Mouse (Mus musculus) E14TG2a.4 (cell line): ENCODE results near the gene Gipc1.

Source experiments
- H3K27me3 ChIP-seq: 2 replicates; pipeline ENCODE4 v1.6.1; 2014; ENCODE audit warnings: low read length, control low read depth; ENCODE audit not compliant: insufficient read depth
- H3K36me3 ChIP-seq: 2 replicates; pipeline ENCODE4 v1.6.1; 2014; ENCODE audit warnings: low read length, control low read depth; ENCODE audit not compliant: insufficient read depth
- H3K4me1 ChIP-seq: replicated peaks from 2 replicates; pipeline ENCODE4 v1.6.1; 2014; ENCODE audit warnings: low read depth, low read length, control low read depth
- H3K4me3 ChIP-seq: replicated peaks from 2 replicates; pipeline ENCODE4 v1.5.1; 2014; ENCODE audit warnings: mild to moderate bottlenecking, low read length
- H3K9me3 ChIP-seq: 2 replicates; pipeline ENCODE4 v1.6.1; 2014; ENCODE audit warnings: low read length, control low read depth
- CTCF ChIP-seq: conservative IDR thresholded peaks from 2 replicates; pipeline ENCODE4 v1.5.1; 2014; ENCODE audit warnings: low read length
- NANOG ChIP-seq: IDR thresholded peaks from 2 replicates; pipeline ENCODE4 v1.6.1; 2014; ENCODE audit warnings: borderline replicate concordance, low read length, mixed read lengths
- POU5F1 ChIP-seq: IDR thresholded peaks from 2 replicates; pipeline ENCODE4 v1.6.1; 2014; ENCODE audit warnings: low read length, borderline replicate concordance

Gene Gipc1

DNA sequence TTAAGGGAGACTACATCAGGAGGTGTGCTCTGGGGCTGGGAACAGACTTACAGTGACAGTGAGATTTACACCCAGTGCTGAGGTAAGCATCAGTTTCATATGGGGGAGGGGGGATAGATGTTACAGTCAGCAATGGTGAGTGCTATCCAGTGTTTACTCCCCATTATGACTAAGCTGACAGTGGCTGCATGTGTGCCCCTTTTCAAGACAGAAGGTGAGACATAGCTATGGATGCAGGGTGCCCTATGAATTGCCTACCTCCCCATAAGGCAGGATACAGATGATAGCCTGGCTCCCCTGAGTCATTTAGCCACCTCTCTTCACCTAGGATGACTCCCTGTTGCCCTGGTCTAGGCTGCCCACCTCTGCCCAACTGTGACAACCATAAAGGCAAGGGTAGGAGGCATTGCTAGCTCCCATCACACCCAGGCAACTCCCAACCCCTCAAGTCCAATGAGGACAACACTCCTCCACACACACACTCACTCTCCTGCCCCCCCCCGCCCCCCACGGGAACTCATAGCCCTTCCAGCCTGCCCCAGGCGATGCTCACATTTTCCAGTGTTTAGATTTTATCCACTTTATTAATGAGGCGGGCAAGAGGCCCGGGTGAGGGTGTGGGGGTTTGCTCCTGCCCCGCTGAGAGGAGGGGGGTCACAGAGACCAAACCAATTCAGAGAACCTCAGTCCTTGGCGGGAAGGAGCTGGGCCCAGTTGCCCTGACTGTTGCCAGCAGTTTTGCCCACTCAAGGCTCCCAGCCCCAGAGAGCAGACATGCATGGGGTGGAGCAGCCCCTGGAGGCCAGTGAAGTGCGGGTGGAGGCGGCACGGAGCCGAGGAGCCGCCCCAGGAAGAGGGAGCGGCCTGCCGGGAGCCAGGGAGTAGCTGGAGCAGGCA lies 13.7 kb downstream of the Gipc1 start, which contains the start of gene Ptger1:
Gene Ptger1 (plus strand): TSS at position 710 of the 897 bp plus-strand sequence.
- peaks cover 71% of the 10 kb centered on the region for H3K4me1 ChIP-seq
- H3K27me3 ChIP-seq, result peaks cover 22% of the 10 kb centered on the region
- TF ChIP-seq CTCF (no peak), NANOG (no peak)
- H3K9me3 ChIP-seq, result no peaks in the 10 kb centered on the region; the same call in 1 of the 2 replicates
- H3K36me3 ChIP-seq, result peaks cover 61% of the 10 kb centered on the region
- peak within 1 kb of the TSS; percentile 76 for H3K4me3 ChIP-seq

DNA sequence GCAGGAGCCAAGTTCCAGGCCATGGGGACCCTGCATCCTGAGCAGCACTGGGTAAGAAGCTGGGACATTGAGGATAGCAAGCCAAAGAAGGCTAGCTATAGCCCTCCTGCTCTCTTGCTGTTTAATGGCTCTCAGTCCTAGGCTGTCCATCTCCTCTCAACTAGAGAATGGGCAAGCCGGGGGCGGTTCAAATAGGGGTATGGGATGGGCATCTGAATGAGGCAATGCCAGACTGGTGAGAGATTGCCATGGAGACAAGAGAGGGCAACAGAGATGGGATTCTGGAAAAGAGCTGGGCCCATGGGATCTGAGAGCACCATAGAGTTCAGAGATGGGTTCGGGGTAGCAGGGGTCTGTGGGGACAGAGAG lies 14.4 kb downstream of the Gipc1 start:
- TF ChIP-seq POU5F1 (no peak), NANOG (no peak), CTCF (no peak)
- Histone ChIP-seq H3K36me3 (peaks cover 61% of the 10 kb centered on the region), H3K9me3 (no peaks in the 10 kb centered on the region; the same call in 1 of the 2 replicates), H3K4me3 (0 out of 2 replicates have a peak overlapping the region, but pooled peaks have one; percentile 14), H3K4me1 (peaks cover 71% of the 10 kb centered on the region), H3K27me3 (peaks cover 22% of the 10 kb centered on the region)

DNA sequence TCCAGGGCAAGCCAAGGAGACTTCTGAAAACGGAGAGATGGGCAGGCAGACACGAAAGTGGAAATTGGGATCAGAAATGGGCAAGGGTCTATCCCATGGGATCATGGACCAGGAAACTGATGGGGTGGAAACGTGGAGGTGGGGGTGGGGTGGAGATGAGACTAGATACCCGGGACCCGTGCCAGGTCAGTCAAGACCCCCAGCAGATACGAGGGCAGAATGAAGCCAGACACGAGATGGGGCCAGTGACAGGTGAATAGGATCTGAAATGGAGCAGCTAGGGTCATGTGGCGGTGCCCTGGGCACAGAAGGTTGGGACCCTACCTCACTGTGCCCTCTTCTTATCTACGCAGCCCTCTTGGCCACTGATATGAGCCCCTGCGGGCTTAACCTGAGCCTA lies 15.0 kb downstream of the Gipc1 start:
- peaks cover 58% of the 10 kb centered on the region for H3K36me3 ChIP-seq

DNA sequence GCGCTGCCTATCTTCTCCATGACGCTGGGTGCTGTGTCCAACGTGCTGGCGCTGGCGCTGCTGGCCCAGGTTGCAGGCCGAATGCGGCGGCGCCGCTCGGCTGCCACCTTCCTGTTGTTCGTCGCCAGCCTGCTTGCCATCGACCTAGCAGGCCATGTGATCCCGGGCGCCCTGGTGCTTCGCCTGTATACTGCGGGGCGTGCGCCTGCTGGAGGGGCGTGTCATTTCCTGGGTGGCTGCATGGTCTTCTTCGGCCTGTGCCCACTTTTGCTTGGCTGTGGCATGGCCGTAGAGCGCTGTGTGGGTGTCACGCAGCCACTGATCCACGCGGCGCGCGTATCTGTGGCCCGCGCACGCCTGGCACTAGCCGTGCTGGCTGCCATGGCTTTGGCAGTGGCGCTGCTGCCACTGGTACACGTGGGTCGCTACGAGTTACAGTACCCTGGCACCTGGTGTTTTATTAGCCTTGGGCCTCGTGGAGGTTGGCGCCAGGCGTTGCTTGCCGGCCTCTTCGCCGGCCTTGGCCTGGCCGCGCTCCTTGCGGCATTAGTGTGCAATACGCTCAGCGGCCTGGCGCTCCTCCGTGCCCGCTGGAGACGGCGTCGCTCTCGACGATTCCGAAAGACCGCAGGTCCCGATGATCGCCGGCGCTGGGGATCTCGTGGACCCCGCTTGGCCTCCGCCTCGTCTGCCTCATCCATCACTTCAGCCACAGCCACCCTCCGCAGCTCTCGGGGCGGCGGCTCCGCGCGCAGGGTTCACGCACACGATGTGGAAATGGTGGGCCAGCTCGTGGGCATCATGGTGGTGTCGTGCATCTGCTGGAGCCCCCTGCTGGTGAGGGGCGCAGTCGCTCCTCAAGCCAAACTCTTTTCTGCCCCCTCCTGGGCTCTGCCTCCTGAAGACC lies 15.8 kb downstream of the Gipc1 start:
- H3K4me1 ChIP-seq, result peaks cover 72% of the 10 kb centered on the region
- TF ChIP-seq POU5F1 (no peak), CTCF (peak; percentile 56)

More for the DNA sequence above, 15.0 kb downstream of the Gipc1 start:
- Histone ChIP-seq H3K4me3 (peak overlapping the region; percentile 76), H3K27me3 (peaks cover 22% of the 10 kb centered on the region), H3K9me3 (no peaks in the 10 kb centered on the region; the same call in 1 of the 2 replicates), H3K4me1 (peaks cover 71% of the 10 kb centered on the region)
- no peak for TF ChIP-seq CTCF
- TF ChIP-seq NANOG, result no peak

DNA sequence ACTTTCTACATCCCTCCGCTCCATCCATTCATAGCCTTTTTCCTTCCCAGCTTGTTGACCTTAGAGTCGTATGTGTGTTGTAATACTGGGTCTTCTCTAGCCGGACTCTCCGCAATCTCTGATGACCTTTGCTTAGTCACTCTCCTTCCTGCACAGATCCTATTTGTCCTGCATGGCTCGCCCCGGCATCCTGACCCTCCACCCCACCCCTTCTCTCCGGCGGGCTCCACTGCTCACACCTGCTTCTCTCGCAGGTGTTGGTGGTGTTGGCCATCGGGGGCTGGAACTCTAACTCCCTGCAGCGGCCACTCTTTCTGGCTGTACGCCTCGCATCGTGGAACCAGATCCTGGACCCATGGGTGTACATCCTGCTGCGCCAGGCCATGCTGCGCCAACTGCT lies 16.5 kb downstream of the Gipc1 start:
- TF ChIP-seq CTCF (no peak), POU5F1 (no peak), NANOG (no peak)
- Histone ChIP-seq H3K9me3 (no peaks in the 10 kb centered on the region; the same call in 1 of the 2 replicates), H3K36me3 (peaks cover 55% of the 10 kb centered on the region), H3K27me3 (peaks cover 27% of the 10 kb centered on the region), H3K4me3 (peak overlapping the region; percentile 76), H3K4me1 (peaks cover 69% of the 10 kb centered on the region)

More for the DNA sequence above, 15.8 kb downstream of the Gipc1 start:
- H3K4me3 ChIP-seq, result peak overlapping the region; percentile 76
- no peaks in the 10 kb centered on the region; the same call in 1 of the 2 replicates for H3K9me3 ChIP-seq
- peaks cover 23% of the 10 kb centered on the region for H3K27me3 ChIP-seq
- H3K36me3 ChIP-seq, result peaks cover 58% of the 10 kb centered on the region

DNA sequence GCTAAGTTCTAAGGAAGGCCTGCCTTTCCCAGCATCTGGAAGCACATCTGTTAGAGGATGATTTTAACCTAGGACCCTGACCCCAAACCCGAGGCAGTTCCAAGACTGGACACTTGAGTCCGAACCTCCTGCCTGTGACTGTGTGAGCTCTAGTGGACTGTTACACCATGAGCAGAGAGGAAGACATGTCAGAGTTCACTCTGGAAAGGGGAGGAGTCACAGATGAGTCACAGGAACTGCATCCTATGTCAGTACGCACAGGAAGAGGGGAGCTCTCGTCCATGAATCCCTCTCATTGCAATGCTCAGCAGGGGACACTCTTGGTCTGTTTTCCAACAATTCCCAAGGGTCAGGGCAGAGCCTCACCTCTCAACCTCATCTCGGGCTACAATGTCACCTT lies 20.5 kb downstream of the Gipc1 start:
- TF ChIP-seq POU5F1 (no peak), CTCF (no peak), NANOG (no peak)
- Histone ChIP-seq H3K27me3 (peaks cover 12% of the 10 kb centered on the region), H3K9me3 (no peaks in the 10 kb centered on the region), H3K36me3 (peaks cover 54% of the 10 kb centered on the region), H3K4me3 (no peak overlapping the region), H3K4me1 (peaks cover 45% of the 10 kb centered on the region)

DNA sequence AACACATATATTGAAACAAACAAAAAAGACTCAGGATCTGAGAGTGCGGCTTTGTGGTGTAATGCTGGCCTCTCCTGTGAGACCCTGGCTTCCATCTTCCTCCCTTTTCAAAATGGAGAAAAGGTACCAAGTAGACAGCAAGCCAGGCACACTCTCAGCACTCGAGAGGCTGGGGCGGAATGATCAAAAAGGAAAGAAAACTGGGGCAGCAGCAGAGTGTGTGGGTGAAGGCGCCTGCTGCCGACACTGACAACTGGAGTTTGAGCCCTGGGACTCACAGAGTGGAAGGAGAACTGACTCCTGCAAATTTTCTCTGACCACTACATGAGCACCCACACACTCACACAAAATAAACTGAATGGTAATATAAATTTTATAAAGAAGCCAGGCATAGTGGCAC lies 22.0 kb downstream of the Gipc1 start:
- TF ChIP-seq POU5F1, result no peak
- TF ChIP-seq NANOG, result no peak
- no peak for TF ChIP-seq CTCF
- H3K9me3 ChIP-seq, result no peaks in the 10 kb centered on the region
- peaks cover 5% of the 10 kb centered on the region; the same call in 1 of the 2 replicates for H3K27me3 ChIP-seq
- H3K4me1 ChIP-seq, result peaks cover 40% of the 10 kb centered on the region
- H3K4me3 ChIP-seq, result no peak overlapping the region
- H3K36me3 ChIP-seq, result peaks cover 59% of the 10 kb centered on the region

DNA sequence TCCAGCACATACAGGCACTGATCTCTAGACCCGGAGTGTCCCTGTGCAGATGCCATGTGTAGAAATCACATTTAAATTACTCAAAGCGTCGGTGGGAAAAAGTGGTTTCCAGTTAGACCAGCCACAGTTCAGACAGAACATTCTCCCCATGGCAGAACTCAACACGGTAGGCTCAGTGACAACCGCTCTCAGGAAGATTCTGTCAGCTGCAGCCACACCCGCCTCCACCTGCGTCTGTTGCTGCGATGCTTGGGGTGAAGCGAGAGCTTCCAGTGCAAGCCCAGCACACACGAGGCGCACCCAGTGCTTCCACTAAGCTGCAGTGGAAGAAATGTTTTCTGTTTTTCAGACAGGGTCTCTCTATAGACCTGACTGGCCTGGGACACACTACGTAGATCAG lies 27.4 kb downstream of the Gipc1 start:
- Histone ChIP-seq H3K36me3 (peaks cover 61% of the 10 kb centered on the region), H3K4me3 (no peak overlapping the region), H3K9me3 (no peaks in the 10 kb centered on the region), H3K27me3 (no peaks in the 10 kb centered on the region), H3K4me1 (peaks cover 23% of the 10 kb centered on the region)
- no peak for TF ChIP-seq CTCF

DNA sequence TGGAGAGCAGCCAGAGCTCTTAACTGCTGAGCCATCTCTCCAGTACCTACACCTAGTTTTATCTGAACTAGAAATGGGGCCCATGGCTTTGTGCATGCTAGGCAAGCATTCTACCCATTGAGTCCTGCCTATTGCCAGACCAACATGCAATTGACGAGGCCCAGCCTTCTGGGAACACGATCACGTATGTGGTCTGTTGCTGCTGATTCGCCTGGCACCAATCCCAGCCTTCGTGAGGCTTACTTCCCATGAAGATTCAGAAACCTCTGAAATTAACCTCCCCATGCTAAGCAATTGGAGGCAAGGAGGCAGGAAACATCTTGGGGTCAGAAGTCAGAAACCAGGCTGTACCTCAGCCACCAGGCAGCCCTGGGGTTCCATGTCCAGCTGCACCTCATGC lies 28.1 kb downstream of the Gipc1 start:
- H3K4me3 ChIP-seq, result no peak overlapping the region
- TF ChIP-seq POU5F1 (no peak), CTCF (no peak), NANOG (no peak)
- peaks cover 65% of the 10 kb centered on the region for H3K36me3 ChIP-seq
- H3K9me3 ChIP-seq, result no peaks in the 10 kb centered on the region
- H3K27me3 ChIP-seq, result no peaks in the 10 kb centered on the region
- peaks cover 23% of the 10 kb centered on the region for H3K4me1 ChIP-seq
